Mouse (Mus musculus) CH12.LX (cell line): ENCODE results near the gene D10Wsu102e. TPM values are rescaled to one million over a fixed set of nuclear protein-coding genes. Genes with fewer than 3 reads are reported as not detected.
"Not testable (repeated sequence)": the region's sequence is repeated elsewhere in the genome, so short reads cannot be mapped to it uniquely, and the experiment has no call there.

ENCODE experiments used
- DNase-seq: peaks from one replicate; pipeline ENCODE4 v3.0.0-alpha.2; 2013; ENCODE audit errors: extremely low read depth
- H3K27ac ChIP-seq: 2 replicates; pipeline ENCODE4 v1.5.1; 2012; ENCODE audit warnings: low read depth, mild to moderate bottlenecking, control low read depth, moderate library complexity; ENCODE audit not compliant: insufficient read depth
- H3K27me3 ChIP-seq: replicated peaks from 2 replicates; pipeline ENCODE3; 2012; ENCODE audit warnings: inconsistent platforms
- H3K36me3 ChIP-seq, 2 experiments: replicated peaks in 1 of 2; 2 replicates each; pipeline versions ENCODE3 to v1.6.1; 2012; ENCODE audit warnings: inconsistent platforms in 1 of 2, low read length in 1 of 2, mild to moderate bottlenecking in 1 of 2, mixed read lengths in 1 of 2, moderate library complexity in 1 of 2; ENCODE audit not compliant: control insufficient read depth in 1 of 2, insufficient read depth in 1 of 2
- H3K4me1 ChIP-seq, 2 experiments: 2 replicates each; pipeline ENCODE4 v1.6.1; 2012; ENCODE audit warnings: inconsistent platforms in 1 of 2, moderate library complexity in 1 of 2; ENCODE audit not compliant: insufficient read depth in 2 of 2, control insufficient read depth in 1 of 2
- H3K4me2 ChIP-seq: 2 replicates; pipeline ENCODE4 v1.6.1; 2012; ENCODE audit warnings: low read depth, mild to moderate bottlenecking, control low read depth; ENCODE audit not compliant: poor library complexity, insufficient read depth, severe bottlenecking
- H3K4me3 ChIP-seq, 3 experiments: fragments of 150-350 bp in 1 of 3; sonication (generic) in 1 of 3; replicated peaks in 1 of 3; 2 replicates each; pipeline versions ENCODE3 to v1.5.1; 2011 to 2012; ENCODE audit warnings: low read depth in 2 of 3, low read length in 2 of 3, mild to moderate bottlenecking in 2 of 3, moderate library complexity in 2 of 3, control low read depth in 1 of 3, improper control_type of control experiment in 1 of 3, inconsistent platforms in 1 of 3, mixed read lengths in 1 of 3; ENCODE audit not compliant: poor library complexity in 1 of 3
- H3K79me2 ChIP-seq: replicated peaks from 2 replicates; pipeline ENCODE4 v1.6.1; 2012; ENCODE audit warnings: mild to moderate bottlenecking, moderate library complexity; ENCODE audit not compliant: control insufficient read depth, poor library complexity, insufficient read depth, severe bottlenecking; ENCODE audit errors: extremely low read depth
- H3K9ac ChIP-seq: 2 replicates; pipeline ENCODE4 v1.6.1; 2012; ENCODE audit warnings: low read depth, mild to moderate bottlenecking, control low read depth, moderate library complexity; ENCODE audit not compliant: insufficient read depth
- H3K9me3 ChIP-seq: replicated peaks from 2 replicates; pipeline ENCODE3; 2012; ENCODE audit warnings: low read length, inconsistent platforms, mixed read lengths
- CHD1 ChIP-seq: IDR thresholded peaks from 2 replicates; pipeline ENCODE4 v1.6.1; 2012; ENCODE audit warnings: low read depth, low read length, improper control_type of control experiment, inconsistent platforms
- CHD2 ChIP-seq: IDR thresholded peaks from 2 replicates; pipeline ENCODE4 v1.6.1; 2011; ENCODE audit warnings: low read length, improper control_type of control experiment
- GABPA ChIP-seq: IDR thresholded peaks from 2 replicates; pipeline ENCODE4 v1.6.1; 2012; ENCODE audit warnings: low read depth, low read length, improper control_type of control experiment, inconsistent platforms; ENCODE audit not compliant: insufficient replicate concordance
- JUND ChIP-seq: conservative IDR thresholded peaks from 2 replicates; pipeline ENCODE4 v1.6.1; 2011; ENCODE audit warnings: low read depth, low read length, improper control_type of control experiment
- MAFK ChIP-seq: IDR thresholded peaks from 2 replicates; pipeline ENCODE4 v1.6.1; 2011; ENCODE audit warnings: low read length, improper control_type of control experiment; ENCODE audit not compliant: insufficient replicate concordance
- MYC ChIP-seq: IDR thresholded peaks from 2 replicates; pipeline ENCODE4 v1.6.1; 2011; ENCODE audit warnings: low read depth, mild to moderate bottlenecking, improper control_type of control experiment, low read length
- PAX5 ChIP-seq: IDR thresholded peaks from 2 replicates; pipeline ENCODE4 v1.6.1; 2012; ENCODE audit warnings: low read length, inconsistent platforms, mixed read lengths
- SIN3A ChIP-seq: IDR thresholded peaks from 2 replicates; pipeline ENCODE4 v1.6.1; 2012; ENCODE audit warnings: low read length, improper control_type of control experiment, inconsistent platforms
- SMC3 ChIP-seq: IDR thresholded peaks from 2 replicates; pipeline ENCODE4 v1.6.1; 2011; ENCODE audit warnings: low read depth, low read length, improper control_type of control experiment
- TCF12 ChIP-seq: IDR thresholded peaks from 2 replicates; pipeline ENCODE4 v1.6.1; 2014; ENCODE audit warnings: low read depth, mild to moderate bottlenecking, inconsistent platforms, low read length, improper control_type of control experiment
- USF1 ChIP-seq: IDR thresholded peaks from 2 replicates; pipeline ENCODE4 v1.6.1; 2014; ENCODE audit warnings: low read depth, mild to moderate bottlenecking, inconsistent platforms, low read length, improper control_type of control experiment
- ZMIZ1 ChIP-seq: IDR thresholded peaks from 2 replicates; pipeline ENCODE4 v1.6.1; 2012; ENCODE audit warnings: low read depth, mild to moderate bottlenecking, inconsistent platforms, low read length, improper control_type of control experiment
- dilution Hi-C: fragments of 300-500 bp; cut with MboI; formaldehyde crosslinking; loops from 2 replicates; pipeline ENCODE4 v1.14.3; 2020; ENCODE audit warnings: low sequenced_read_pairs; ENCODE audit not compliant: extremely low pct_unique_long_range_greater_than_20kb, extremely low pct_ligation_motif_present
- in situ Hi-C: fragments of 300-500 bp; cut with MboI; formaldehyde crosslinking; loops from 3 replicates; pipeline ENCODE4 v1.14.3; 2019; ENCODE audit warnings: low sequenced_read_pairs, low pct_ligation_motif_present, low pct_unique_long_range_greater_than_20kb, mixed read lengths
- polyA plus RNA-seq: library from polyadenylated mRNA; unstranded; fragments of >175 nt; gene quantifications from 2 replicates; pipeline ENCODE4 v1.2.1, GENCODE M21; 2012; ENCODE audit warnings: low read depth; ENCODE audit not compliant: insufficient read length
- total RNA-seq, 2 experiments: library from RNA; depleted of rRNA; stranded (reverse); fragments of 300-350 nt in 1 of 2; fragments of >200 nt in 1 of 2; gene quantifications; 2 replicates each; pipeline ENCODE4 v1.2.3; 2012 to 2014

Gene D10Wsu102e
- total and polyA plus RNA-seq, 3 experiments: 1.0 to 1.6 (median 1.6) TPM

- Histone ChIP-seq H3K27me3 (no peaks in the 10 kb centered on the region), H3K4me3 (no peak overlapping the region), H3K79me2 (peaks cover 1% of the 10 kb centered on the region), H3K4me2 (no peak overlapping the region), H3K9ac (no peak overlapping the region), H3K36me3 (peaks cover 38 to 48% of the 10 kb centered on the region in 2 experiments), H3K27ac (no peak overlapping the region), H3K9me3 (peaks cover 43% of the 10 kb centered on the region), H3K4me1 (peaks cover 0 to 3% of the 10 kb centered on the region in 2 experiments; a peak in 1 of 4 replicates)
- no peak for DNase-seq
- TF ChIP-seq CHD1 (no peak), PAX5 (no peak), JUND (no peak)
- in situ Hi-C loops: no loop called here
- dilution Hi-C loops: no loop called here
These were observed 45.0 kb downstream of the D10Wsu102e start for GRCm38 (mm10) chr10:83405031-83405430.

- dilution Hi-C loops (no loop called here), in situ Hi-C loops (no loop called here)
- DNase-seq: no peak
- no peak overlapping the region for H3K27ac ChIP-seq
- no peak overlapping the region for H3K4me3 ChIP-seq
- peaks cover 1% of the 10 kb centered on the region for H3K79me2 ChIP-seq
- TF ChIP-seq MYC (no peak), SMC3 (no peak), JUND (no peak), ZMIZ1 (no peak), TCF12 (no peak), PAX5 (no peak), GABPA (no peak), SIN3A (no peak)
- no peak overlapping the region for H3K9ac ChIP-seq
- no peaks in the 10 kb centered on the region for H3K4me1 ChIP-seq
- H3K36me3 ChIP-seq: peaks cover 43 to 49% of the 10 kb centered on the region in 2 experiments
- H3K9me3 ChIP-seq: peaks cover 43% of the 10 kb centered on the region
- no peaks in the 10 kb centered on the region for H3K27me3 ChIP-seq
- H3K4me2 ChIP-seq: no peak overlapping the region
These were observed 45.7 kb downstream of the D10Wsu102e start for GRCm38 (mm10) chr10:83405711-83406110.

- Histone ChIP-seq H3K27ac (no peak overlapping the region), H3K9me3 (peaks cover 50% of the 10 kb centered on the region), H3K4me3 (no peak overlapping the region), H3K27me3 (no peaks in the 10 kb centered on the region), H3K79me2 (peaks cover 1% of the 10 kb centered on the region), H3K36me3 (peaks cover 56 to 58% of the 10 kb centered on the region in 2 experiments), H3K4me1 (no peaks in the 10 kb centered on the region), H3K4me2 (no peak overlapping the region), H3K9ac (no peak overlapping the region)
- in situ Hi-C loops (no loop called here), dilution Hi-C loops (no loop called here)
- TF ChIP-seq GABPA (no peak), MYC (no peak), CHD1 (no peak), MAFK (no peak), ZMIZ1 (no peak), TCF12 (no peak), CHD2 (no peak), USF1 (no peak)
- DNase-seq: no peak
These were observed 47.1 kb downstream of the D10Wsu102e start for GRCm38 (mm10) chr10:83407141-83407540.

- H3K4me3 ChIP-seq, H3K27ac ChIP-seq, dilution Hi-C loops, H3K4me1 ChIP-seq, DNase-seq, H3K79me2 ChIP-seq, H3K27me3 ChIP-seq, in situ Hi-C loops, H3K9ac ChIP-seq, H3K4me2 ChIP-seq: not testable (repeated sequence)
- H3K36me3 ChIP-seq: peaks cover 23 to 38% of the 10 kb centered on the region in 2 experiments
- H3K9me3 ChIP-seq: peaks cover 23% of the 10 kb centered on the region
These were observed 58.4 kb downstream of the D10Wsu102e start for GRCm38 (mm10) chr10:83418466-83418865.
